Mouse (Mus musculus) mesoderm, embryonic 11.5 days (tissue): ENCODE results near the gene Tmem145.
A peak's percentile ranks its signal among the peaks of the same experiment; 100 is the strongest.

Experiments used
- DNase-seq: peaks from one replicate; pipeline ENCODE4 v3.0.0-alpha.2; 2012; ENCODE audit warnings: low read depth, low spot score

Gene Tmem145

DNA sequence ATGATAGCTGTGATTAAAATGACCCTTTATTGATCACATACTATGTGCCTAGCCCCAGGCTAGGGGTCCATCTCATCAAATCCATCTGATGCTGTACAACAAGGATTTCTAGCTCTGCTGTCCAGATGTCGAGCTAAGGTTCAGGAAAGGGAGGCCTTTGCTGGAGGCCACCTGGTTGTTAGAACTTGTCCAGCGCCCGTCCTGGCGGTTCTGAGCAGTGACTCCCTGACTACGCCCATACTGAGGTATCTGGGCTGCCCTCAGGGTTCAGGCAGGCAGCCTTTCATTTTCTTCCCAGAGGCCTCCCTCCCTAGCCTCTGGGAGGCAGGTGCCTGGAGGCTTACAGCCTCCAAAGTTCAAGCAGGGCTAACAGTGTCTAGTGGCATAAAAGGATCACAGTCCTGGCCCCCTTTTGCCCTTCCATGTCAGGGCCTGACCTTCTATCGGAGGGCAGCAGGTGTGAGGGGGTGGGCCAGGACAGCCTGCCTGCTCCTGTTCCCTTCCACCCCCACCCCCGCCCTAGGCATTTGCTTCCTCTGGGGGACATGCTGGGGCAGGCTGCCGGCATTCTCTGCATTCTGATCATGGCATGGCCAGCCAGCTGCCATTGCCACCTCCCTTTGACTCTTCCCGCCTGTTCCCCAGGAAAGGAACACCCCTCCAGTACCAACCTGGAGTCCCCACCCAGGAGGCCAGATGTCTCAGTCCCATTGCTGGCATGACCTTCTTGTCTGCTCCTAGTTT lies 30.2 kb upstream of the Tmem145 start:
- peak; percentile 28 for DNase-seq

DNA sequence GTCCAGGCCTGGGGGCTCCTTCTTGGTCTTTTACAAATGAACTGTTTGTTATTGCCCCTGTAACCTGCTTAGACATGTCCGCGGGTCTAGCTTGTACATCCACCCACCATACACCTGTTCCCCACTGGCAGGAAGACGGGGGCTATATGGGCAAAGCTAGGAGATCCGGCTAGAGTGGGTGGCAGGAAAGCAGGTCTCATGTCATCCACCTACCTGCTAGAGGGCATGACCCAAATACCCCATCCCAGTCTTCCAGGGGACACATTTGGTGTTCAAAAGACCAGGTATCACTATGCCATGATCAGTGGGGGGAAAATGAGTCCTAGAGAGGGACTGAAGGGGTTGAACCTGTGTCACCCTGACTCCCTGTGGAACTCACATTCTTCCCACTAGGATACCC lies 28.5 kb upstream of the Tmem145 start:
- no peak for DNase-seq

DNA sequence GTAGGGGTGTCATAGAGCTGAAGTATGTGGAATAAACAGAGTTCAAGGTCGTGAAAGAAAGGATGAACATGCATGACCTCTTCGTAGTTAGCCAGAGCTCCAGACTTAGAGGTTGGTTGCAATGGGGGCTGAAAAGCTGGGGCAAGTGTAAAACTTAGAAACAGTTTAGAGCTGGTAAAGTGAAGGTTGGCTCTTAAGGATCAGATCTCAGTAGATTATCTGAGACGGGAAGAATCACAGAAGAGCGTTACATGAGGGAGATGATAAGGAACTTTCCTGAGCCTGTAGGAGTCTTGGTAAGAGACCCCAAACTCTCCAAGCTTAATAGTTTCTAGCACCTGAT lies 27.9 kb upstream of the Tmem145 start:
- DNase-seq: no peak

DNA sequence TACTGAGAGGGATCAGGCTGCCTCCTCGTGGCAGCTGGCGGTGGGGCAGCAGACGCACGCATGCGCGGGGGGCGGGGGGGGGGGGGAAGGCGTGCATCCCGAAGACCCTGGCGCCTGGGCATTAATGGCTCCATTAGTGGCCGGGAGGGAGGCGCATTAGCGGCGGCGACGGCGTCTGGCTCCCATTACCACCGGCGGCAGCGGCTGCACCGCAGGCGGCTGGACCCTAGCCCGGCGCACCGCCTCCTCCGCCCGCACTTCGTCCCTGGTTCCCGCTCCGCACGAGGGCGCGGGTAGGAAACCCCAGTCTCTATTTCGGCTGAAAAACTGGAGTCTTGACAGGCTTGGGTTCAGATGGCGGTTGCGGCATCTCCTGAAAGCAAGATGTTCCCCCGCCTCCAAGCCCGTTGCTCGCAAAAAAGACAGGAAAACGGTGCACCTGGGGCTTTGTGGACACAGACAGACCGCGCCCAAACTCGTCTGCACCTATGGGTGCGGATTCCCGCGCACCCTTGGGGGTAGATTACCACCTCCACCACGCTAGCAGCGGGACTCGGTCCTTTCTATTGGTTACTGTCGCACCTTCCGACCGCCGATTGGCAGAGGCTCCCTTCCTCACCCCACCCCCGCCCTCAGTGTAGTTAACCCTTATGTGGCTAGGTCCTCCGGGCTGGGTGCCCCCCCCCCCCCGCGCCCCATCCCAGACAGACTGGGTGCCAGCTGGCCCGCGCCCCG lies 27.4 kb upstream of the Tmem145 start:
- peak; percentile 86 for DNase-seq

DNA sequence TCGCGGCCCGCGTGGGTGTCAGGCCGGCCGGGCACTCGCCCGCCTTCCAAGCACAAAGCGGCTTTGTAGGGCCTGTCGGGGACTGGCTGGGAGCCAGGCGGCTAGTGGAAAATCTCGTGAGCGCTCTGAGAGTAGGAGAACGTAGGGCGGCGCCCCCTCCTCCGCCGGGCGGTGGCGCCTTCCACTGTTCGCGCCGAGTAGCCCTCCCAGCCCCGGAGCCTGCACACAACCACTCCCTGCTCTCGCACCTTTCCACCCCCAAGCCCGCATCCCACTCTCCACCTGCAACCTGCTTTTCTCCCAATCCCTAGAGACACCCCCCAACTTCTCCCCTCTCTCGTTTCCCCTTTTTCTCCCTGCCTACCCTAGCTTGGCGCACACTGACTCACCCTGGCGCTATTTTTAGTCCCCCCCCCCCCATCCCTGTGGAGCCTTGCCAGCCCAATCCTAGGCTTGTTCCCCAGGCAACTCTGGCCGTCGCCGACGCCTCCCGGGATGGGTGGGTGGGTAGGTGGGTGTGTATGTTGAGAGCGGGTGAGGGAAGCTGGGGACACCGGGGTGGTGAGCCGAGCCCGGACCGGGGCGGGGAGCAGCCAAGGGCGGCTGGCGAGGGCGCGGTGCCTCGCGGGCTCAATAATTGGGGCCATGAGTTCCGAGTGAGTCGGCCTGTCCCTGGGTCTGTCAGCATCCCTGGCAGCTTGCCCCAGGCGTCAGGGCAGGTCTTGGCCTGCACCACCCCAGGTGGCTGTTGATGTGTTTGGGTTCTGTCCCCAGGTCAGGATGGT lies 26.6 kb upstream of the Tmem145 start:
- DNase-seq: peak; percentile 82

DNA sequence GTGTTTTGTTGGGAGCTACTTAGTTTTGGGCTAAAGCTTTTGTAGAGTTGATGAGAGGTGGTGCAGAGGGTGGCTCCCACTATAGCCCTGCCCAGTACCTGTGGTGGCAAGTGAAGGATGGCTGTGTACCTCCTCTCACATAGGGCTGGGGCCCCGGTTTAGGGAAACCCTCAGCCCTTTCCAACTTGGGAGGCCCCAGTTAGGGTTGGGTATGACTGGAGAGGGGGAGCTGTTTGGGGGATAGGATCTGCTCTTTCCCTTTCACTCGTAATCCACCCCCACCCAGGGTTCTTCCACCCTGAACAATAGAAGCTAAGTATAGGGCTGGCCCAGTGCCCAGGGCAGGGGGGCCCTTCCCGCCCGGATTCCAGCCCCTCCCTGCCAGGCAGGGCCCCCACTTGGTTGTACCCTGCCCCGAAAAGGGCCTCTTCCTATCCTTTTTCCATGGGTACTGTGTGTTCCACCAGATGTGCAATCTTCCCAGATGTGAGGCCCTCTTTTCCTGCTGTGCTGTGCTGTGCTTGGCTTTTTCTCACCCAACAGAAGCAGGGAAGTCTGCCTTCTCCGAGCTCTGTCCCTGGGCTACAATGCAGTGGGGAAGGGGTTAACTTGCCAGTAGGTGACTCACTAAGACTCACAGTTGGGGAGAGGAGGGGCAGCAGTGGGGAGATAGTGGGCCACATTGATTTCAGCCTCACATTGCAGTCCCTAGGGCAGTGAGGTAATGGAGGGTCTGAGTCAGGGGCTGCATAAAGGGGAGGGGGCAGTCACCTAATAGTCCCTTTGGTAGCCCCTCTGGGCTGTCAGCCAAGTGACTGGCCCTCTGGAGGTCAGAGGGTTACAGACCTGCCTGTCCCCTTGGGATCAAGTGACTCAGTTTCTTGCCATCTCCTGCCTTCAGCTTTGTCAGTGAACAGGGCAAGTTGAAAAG lies 25.8 kb upstream of the Tmem145 start:
- peak; percentile 54 for DNase-seq

DNA sequence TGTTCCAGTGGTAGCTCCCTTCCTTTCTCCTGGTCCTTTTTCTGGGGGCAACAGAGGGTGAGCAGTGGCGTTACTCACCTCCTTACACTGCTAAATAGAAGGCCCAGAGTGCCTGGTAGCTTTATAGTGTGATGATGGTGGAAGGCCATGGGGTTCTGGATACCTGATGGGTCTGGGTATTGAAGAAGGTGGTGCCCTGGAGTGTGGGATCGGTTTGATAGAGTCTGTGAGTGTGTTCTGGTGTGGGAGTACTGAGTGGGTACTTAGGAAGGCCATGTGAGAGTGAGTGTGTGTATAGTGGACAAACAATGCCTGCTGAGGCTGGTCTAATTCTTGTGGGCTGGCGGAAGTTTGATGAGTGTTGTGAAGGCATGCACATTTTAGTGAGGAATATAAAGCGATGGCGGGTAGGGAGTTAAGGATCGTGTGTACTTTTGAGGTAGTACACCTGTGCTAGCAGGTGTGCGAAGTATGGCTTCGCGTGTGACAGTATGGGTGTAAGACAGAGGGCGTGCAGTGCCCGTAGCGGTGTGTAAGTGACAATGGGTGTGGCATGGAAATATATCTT lies 24.7 kb upstream of the Tmem145 start:
- DNase-seq: no peak

DNA sequence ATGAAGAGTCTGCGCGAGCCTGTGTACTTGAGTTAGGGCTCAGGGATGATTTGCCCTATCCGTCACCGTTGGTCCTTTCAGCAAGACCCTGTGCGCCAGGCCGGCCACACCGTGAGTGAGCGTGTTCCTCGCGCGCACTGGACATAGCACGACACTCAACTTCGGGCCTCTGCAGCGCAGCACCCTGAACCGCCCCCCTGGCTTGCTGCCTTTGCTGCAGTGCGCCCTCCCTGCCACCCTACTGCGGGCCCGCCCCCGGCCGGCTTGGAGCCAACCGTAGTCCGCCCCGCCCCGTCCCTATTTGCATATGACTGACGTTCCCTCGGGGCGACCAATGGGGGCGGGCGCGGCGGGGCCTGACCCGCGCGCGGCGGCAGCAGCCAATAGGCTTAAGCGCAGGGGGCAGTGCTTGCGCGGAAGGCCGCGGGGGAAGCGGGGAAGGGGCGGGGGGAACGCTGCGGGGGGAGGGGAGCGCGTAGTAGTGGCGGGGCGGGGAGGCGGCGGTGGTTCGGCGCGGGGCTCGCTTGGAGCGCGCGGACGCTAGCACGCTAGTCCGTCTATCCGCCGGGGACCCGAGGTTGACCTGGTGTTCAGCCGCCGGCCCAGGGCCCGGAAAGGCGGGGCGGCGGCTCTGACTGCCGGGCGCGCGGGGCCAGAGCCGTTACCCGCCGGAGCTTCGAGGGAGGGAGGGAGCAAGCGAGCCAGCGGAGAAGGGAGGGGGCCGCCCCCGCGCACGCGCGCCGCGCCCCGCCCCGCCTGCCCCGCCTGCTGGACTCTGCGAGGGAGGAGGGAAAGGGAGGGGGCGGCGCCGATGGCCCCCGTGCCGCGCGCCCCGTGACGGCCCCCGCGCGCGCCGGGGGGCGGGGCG lies 23.9 kb upstream of the Tmem145 start:
- peak; percentile 98 for DNase-seq

DNA sequence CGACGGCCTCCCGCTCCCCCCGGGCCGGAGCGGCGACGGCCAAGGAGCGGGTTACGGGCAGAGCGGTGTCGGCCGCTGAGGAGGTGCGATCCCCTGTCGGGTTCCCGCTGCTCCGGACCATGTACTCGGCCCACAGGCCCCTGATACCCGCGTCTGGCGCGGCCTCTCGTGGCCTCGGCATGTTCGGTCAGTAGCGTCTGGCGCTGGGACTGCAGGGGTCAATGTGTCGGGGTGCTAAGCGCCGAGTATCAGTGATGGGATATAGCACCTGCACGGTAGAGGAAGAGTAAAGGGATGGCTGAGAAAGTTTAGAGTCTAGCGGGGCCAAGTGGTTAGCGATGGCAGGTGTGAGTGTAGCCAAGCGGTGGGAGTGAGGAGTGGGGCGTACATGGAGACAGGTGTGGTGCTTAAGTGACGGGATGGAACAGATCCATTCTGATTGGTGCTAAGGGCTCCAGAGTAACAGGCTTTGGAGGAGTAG lies 23.1 kb upstream of the Tmem145 start:
- peak; percentile 45 for DNase-seq

DNA sequence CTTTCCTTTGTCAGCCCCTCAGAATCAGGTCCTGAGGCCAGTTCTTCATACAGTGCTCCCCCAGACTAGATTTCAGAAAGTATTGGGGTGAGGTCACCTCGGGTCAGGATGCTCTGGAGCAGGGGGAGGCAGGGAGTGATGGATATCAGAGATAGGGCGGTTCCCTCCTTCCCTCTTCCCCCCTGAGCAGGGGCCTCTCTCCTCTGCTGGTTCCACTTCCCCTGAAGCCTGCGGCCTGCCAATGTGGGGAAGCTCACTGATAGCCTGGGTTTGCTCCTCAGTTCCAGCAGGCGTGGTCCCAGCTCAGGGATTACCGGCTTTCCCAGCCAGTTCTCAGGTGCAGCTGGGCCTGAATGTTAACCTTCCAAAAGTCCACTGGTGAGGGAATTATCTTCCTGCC lies 22.3 kb upstream of the Tmem145 start:
- DNase-seq: no peak

DNA sequence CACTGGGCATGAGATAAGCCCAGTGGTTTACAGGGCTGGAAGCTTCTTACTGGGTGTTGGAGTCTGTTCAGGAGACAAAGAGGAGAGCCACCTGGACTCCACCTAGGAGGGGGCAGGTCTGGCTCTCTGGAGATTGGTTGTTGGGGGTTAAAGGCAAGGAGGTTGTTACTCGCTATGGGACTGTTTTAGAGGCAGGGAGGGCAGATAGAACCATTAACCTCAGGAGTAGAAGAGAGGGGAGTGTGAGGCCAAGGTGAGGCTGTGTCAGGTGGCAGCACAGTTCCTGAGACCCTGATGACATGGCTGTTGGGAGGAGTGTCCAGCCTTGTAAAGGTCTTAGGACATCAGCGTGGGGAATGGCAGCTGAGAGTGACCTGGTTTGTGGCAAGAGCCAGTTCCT lies 21.7 kb upstream of the Tmem145 start:
- no peak for DNase-seq

DNA sequence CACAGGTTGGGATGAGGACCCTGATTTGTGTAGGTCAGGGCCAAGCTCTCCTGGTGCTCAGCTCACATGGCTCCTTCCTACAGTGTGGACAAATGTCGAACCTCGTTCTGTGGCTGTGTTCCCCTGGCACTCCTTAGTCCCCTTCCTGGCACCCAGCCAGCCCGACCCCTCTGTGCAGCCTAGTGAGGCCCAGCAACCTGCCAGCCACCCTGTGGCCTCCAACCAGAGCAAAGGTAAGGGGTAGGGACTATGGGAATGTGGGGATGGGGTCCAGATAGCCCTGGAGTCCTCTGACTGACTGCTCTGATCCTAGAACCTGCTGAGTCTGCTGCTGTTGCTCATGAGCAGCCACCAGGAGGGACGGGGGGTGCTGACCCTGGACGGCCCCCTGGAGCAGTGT lies 21.1 kb upstream of the Tmem145 start:
- no peak for DNase-seq

DNA sequence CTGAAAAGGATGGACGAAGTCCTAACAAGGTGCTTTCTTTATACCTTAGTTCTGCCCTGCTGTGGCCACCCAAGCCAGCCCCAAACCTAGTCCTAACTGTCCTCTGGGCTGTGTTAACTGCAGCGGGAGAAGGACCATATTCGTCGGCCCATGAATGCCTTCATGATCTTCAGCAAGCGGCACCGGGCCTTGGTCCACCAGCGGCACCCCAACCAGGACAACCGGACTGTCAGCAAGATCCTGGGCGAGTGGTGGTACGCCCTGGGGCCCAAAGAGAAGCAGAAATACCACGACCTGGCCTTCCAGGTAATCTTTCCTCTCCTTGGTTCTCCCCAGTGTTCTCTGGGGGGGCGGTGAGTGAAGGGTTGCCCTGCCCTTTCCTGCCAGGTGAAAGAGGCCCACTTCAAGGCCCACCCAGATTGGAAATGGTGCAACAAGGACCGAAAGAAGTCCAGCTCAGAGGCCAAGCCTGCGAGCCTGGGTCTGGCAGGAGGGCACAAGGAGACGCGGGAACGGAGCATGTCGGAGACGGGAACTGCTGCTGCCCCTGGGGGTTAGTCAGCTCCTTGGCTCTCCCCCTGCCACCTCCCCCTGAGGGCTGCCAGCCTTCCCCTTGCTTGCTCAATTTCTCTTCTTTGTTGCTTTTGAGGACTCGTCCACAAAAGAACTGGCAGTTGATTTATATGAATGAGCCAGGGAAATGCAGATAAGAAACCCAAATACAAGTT lies 20.2 kb upstream of the Tmem145 start:
- DNase-seq: no peak

DNA sequence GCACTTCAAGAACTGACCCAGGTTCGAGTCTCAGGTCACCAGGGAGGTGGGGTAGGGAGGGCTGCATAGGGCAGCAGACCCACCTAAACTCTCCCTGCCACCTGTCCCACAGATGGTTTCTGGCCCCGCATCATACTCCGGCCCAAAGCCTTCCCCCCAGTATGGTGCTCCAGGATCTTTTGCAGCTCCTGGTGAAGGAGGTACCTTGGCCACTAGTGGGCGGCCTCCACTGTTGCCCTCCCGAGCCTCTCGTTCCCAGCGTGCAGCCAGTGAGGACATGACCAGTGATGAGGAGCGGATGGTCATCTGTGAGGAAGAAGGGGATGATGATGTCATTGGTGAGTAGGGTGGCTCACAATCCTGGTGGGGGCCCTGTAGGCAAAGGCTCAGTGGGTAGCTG lies 18.9 kb upstream of the Tmem145 start:
- no peak for DNase-seq

DNA sequence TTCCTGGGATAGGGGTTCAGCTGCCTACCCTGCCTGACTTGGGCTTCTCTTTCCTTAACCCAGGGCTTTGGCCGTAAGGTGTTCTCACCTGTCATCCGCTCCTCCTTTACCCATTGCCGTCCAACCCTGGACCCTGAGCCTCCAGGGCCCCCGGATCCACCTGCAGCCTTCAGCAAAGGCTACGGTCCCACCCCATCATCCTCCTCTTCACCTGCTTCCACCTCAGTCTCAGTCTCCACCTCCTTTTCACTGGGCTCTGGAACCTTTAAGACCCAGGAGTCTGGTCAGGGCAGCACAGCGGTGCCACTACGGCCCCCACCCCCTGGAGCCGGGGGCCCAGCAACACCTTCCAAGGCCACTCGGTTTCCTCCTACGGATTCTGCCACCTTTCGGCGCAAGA lies 17.9 kb upstream of the Tmem145 start:
- no peak for DNase-seq

DNA sequence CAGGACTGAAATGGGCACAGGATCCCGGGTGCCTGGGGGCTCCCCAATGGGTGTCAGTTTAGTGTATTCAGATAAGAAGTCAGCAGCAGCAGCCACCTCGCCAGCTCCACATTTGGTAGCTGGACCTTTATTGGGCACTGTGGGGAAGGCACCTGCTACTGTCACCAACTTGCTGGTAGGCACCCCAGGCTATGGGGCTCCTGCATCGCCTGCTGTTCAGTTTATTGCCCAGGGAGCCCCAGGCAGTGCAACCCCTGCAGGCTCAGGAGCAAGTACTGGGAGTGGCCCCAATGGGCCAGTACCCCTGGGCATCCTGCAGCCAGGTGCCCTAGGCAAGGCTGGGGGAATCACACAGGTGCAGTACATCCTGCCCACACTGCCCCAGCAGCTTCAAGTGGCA lies 17.2 kb upstream of the Tmem145 start:
- no peak for DNase-seq

DNA sequence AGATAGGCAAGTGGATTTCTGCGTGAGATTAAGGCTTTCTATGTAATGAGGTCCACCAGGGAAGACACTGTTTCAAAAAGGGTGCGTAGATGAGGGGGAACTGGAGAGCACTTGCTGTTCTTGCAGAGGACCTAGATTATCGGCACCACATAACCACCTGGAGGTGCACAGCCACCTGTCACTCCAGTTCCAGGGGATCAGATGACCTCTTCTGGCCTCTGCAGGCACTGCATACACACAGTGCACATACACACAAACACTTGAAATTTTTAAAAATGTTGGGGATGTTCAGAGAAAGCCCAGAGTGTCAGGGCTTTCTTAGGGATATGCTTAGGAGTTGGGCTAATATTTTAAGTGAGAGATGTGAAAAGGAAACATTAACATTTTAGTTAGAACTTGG lies 16.0 kb upstream of the Tmem145 start:
- DNase-seq: no peak

DNA sequence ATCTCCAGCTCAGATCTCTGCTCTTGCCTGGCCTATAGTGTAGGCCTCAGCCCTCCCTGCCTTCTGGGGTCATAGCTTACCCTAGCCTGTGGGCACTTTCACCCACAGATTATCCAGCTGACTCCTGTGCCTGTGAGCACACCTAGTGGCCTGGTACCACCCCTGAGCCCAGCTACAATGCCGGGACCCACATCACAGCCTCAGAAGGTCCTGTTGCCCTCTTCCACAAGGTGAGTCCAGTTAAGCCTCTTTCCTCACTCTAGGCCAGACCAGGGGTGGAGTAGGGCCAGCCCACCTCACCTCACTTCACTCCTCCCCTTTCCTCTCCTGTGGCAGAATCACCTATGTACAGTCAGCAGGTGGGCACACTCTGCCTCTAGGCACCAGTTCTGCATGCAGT lies 15.4 kb upstream of the Tmem145 start:
- no peak for DNase-seq

DNA sequence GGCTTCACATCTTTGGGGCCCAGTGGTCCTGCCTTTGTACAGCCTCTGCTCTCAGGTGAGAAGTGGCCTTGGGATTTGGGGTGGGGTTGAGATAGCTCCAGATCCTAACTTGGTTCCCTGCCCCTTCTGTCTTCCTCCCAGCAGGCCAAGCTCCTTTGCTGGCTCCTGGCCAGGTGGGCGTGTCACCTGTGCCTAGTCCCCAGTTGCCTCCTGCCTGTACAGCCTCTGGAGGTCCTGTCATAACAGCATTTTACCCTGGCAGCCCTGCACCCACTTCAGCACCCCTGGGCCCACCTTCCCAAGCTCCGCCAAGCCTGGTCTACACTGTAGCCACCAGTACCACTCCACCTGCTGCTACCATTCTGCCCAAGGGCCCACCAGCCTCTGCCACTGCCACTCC lies 15.0 kb upstream of the Tmem145 start:
- DNase-seq: no peak
